Mouse (Mus musculus) olfactory bulb, adult 2 months (tissue): Measurements from ENCODE around the gene Galnt14.

Experiments used
- CTCF ChIP-seq: fragments of 200-500 bp; IDR thresholded peaks from 2 replicates; pipeline ENCODE4 v1.5.1; 2012; ENCODE audit warnings: low read depth, mild to moderate bottlenecking, low read length, moderate library complexity; ENCODE audit not compliant: insufficient read depth
- POLR2A ChIP-seq: fragments of 200-500 bp; IDR thresholded peaks from 2 replicates; pipeline ENCODE4 v1.6.1; 2012; ENCODE audit warnings: mild to moderate bottlenecking, low read depth, low read length, moderate library complexity; ENCODE audit not compliant: insufficient read depth

GRCm38 (mm10) chr17:73477096-73478076, 232.9 kb downstream of the Galnt14 start:
- TF ChIP-seq CTCF = no peak
- TF ChIP-seq POLR2A = no peak
